Mouse (Mus musculus) macrophage (primary cell): Measurements from ENCODE around the gene Plekhf1. TPM values are rescaled to one million over a fixed set of nuclear protein-coding genes. Genes with fewer than 3 reads are reported as not detected.

Experiments
- H3K27ac ChIP-seq: fragments of 350-480 bp; formaldehyde crosslinking; 2 replicates; pipeline ENCODE4 v1.9.0; 2021
- H3K36me3 ChIP-seq: fragments of 350-480 bp; formaldehyde crosslinking; 2 replicates; pipeline ENCODE4 v1.9.0; 2021; ENCODE audit errors: inconsistent target
- H3K4me3 ChIP-seq: fragments of 350-480 bp; formaldehyde crosslinking; 2 replicates; pipeline ENCODE4 v1.9.0; 2021; ENCODE audit errors: inconsistent target
- H3K79me2 ChIP-seq: fragments of 350-480 bp; formaldehyde crosslinking; 2 replicates; pipeline ENCODE4 v1.9.0; 2021; ENCODE audit errors: inconsistent target
- WGBS: methylation state at CpG from one replicate; pipeline ENCODE4 v1.1.7; 2026; ENCODE audit warnings: inconsistent platforms; ENCODE audit not compliant: missing documents; 5-methylcytosine and 5-hydroxymethylcytosine counted together
- polyA plus RNA-seq: library from polyadenylated mRNA; stranded (reverse); fragments of 250-400 nt; gene quantifications from 3 replicates; pipeline ENCODE4 v1.2.4, GENCODE M21; 2018; ENCODE audit warnings: inconsistent platforms

The Plekhf1 gene
- polyA plus RNA-seq, 1 experiment from 2014 or later, result 0.14 TPM

GRCm38 (mm10) chr7:38228329-38228728 is 513 bp upstream of the Plekhf1 start:
- Histone ChIP-seq H3K36me3 (no peaks in the 10 kb centered on the region), H3K4me3 (peak overlapping the region; percentile 78; the same call in 1 of the 2 replicates), H3K27ac (no peak overlapping the region), H3K79me2 (no peaks in the 10 kb centered on the region; the same call in 1 of the 2 replicates)
- 43% methylated on average over 8 of the region's 8 CpGs for WGBS

- no peak overlapping the region for H3K27ac ChIP-seq
These were observed 476 bp downstream of the Plekhf1 start for GRCm38 (mm10) chr7:38227181-38227899.

GRCm38 (mm10) chr7:38226226-38226625 is 1.6 kb downstream of the Plekhf1 start:
- H3K27ac ChIP-seq, result no peak overlapping the region
- no peaks in the 10 kb centered on the region for H3K36me3 ChIP-seq
- no peaks in the 10 kb centered on the region; the same call in 1 of the 2 replicates for H3K79me2 ChIP-seq
- H3K4me3 ChIP-seq, result no peak overlapping the region
- 96% methylated on average over 2 of the region's 2 CpGs for WGBS

More at GRCm38 (mm10) chr7:38227181-38227899, 476 bp downstream of the Plekhf1 start:
- Histone ChIP-seq H3K79me2 (no peaks in the 10 kb centered on the region; the same call in 1 of the 2 replicates), H3K4me3 (peak overlapping the region; percentile 78), H3K36me3 (no peaks in the 10 kb centered on the region)
- WGBS, result 2% methylated on average over 25 of the region's 25 CpGs

- no peak overlapping the region for H3K4me3 ChIP-seq
- H3K36me3 ChIP-seq, result no peaks in the 10 kb centered on the region
- WGBS, result 90% methylated on average over 11 of the region's 13 CpGs
These were observed 3.0 kb downstream of the Plekhf1 start for GRCm38 (mm10) chr7:38224577-38225369.

GRCm38 (mm10) chr7:38220866-38221265 is 7.0 kb downstream of the Plekhf1 start:
- Histone ChIP-seq H3K4me3 (no peak overlapping the region), H3K36me3 (no peaks in the 10 kb centered on the region), H3K79me2 (no peaks in the 10 kb centered on the region), H3K27ac (no peak overlapping the region)
- WGBS, result 95% methylated on average over 7 of the region's 7 CpGs

More at GRCm38 (mm10) chr7:38224577-38225369, 3.0 kb downstream of the Plekhf1 start:
- Histone ChIP-seq H3K27ac (no peak overlapping the region), H3K79me2 (no peaks in the 10 kb centered on the region; the same call in 1 of the 2 replicates)

- Histone ChIP-seq H3K36me3 (no peaks in the 10 kb centered on the region), H3K27ac (no peak overlapping the region), H3K4me3 (no peak overlapping the region), H3K79me2 (no peaks in the 10 kb centered on the region)
- 90% methylated on average over 4 of the region's 4 CpGs for WGBS
These were observed 8.3 kb downstream of the Plekhf1 start for GRCm38 (mm10) chr7:38219526-38219925.

GRCm38 (mm10) chr7:38218631-38219367 is 9.0 kb downstream of the Plekhf1 start:
- no peak overlapping the region for H3K4me3 ChIP-seq
- no peaks in the 10 kb centered on the region for H3K79me2 ChIP-seq
- WGBS, result 90% methylated on average over 8 of the region's 8 CpGs
- H3K27ac ChIP-seq, result no peak overlapping the region
- H3K36me3 ChIP-seq, result no peaks in the 10 kb centered on the region

- no peak overlapping the region for H3K4me3 ChIP-seq
- no peaks in the 10 kb centered on the region for H3K36me3 ChIP-seq
- WGBS, result 83% methylated on average over 5 of the region's 5 CpGs
- H3K79me2 ChIP-seq, result no peaks in the 10 kb centered on the region
- no peak overlapping the region for H3K27ac ChIP-seq
These were observed 10.2 kb downstream of the Plekhf1 start for GRCm38 (mm10) chr7:38217417-38218171.

- Histone ChIP-seq H3K79me2 (no peaks in the 10 kb centered on the region), H3K27ac (no peak overlapping the region), H3K36me3 (no peaks in the 10 kb centered on the region), H3K4me3 (no peak overlapping the region)
- 95% methylated on average over 6 of the region's 6 CpGs for WGBS
These were observed 12.1 kb downstream of the Plekhf1 start for GRCm38 (mm10) chr7:38215697-38216096.

- H3K4me3 ChIP-seq, result no peak overlapping the region
- H3K36me3 ChIP-seq, result no peaks in the 10 kb centered on the region
- H3K79me2 ChIP-seq, result no peaks in the 10 kb centered on the region
- whole genome bisulfite sequencing, result 82% methylated on average over 7 of the region's 7 CpGs
- H3K27ac ChIP-seq, result no peak overlapping the region
These were observed 12.5 kb downstream of the Plekhf1 start for GRCm38 (mm10) chr7:38215281-38215680.

- Histone ChIP-seq H3K4me3 (no peak overlapping the region), H3K27ac (no peak overlapping the region), H3K79me2 (no peaks in the 10 kb centered on the region), H3K36me3 (no peaks in the 10 kb centered on the region)
- WGBS, result 11% methylated on average over 5 of the region's 5 CpGs
These were observed 13.2 kb downstream of the Plekhf1 start for GRCm38 (mm10) chr7:38214473-38215214.

- no peak overlapping the region for H3K27ac ChIP-seq
- no peaks in the 10 kb centered on the region for H3K79me2 ChIP-seq
- no peaks in the 10 kb centered on the region for H3K36me3 ChIP-seq
- WGBS, result 83% methylated on average over 1 of the region's 3 CpGs
- no peak overlapping the region for H3K4me3 ChIP-seq
These were observed 15.2 kb downstream of the Plekhf1 start for GRCm38 (mm10) chr7:38212651-38213062.

- Histone ChIP-seq H3K27ac (no peak overlapping the region), H3K36me3 (no peaks in the 10 kb centered on the region), H3K79me2 (no peaks in the 10 kb centered on the region), H3K4me3 (no peak overlapping the region)
- WGBS, result 73% methylated on average over 11 of the region's 11 CpGs
These were observed 18.2 kb downstream of the Plekhf1 start for GRCm38 (mm10) chr7:38209478-38210152.
